Mouse (Mus musculus) kidney, adult 2 months (tissue): Measurements from ENCODE around the gene Tmco1.

Source experiments
- CTCF ChIP-seq: fragments of 200-500 bp; conservative IDR thresholded peaks from 2 replicates; pipeline ENCODE4 v1.5.1; 2011; ENCODE audit warnings: low read depth, mild to moderate bottlenecking, control low read depth, low read length, moderate library complexity, mixed read lengths; ENCODE audit not compliant: insufficient read depth, insufficient read length
- POLR2A ChIP-seq: fragments of 200-500 bp; IDR thresholded peaks from one replicate; pipeline ENCODE4 v1.6.1; 2011; ENCODE audit warnings: low read depth, low read length, control low read depth

GRCm38 (mm10) chr1:167288665-167289538 lies 19.3 kb upstream of the Tmco1 start:
- TF ChIP-seq POLR2A = no peak
- no peak for TF ChIP-seq CTCF
